Mouse (Mus musculus): ENCODE measurements at regions not wholly inside any gene's neighbourhood (a gene's known extent, or its start where the extent isn't known, plus 50 kb on each side); places are given as distances from the start of the nearest gene placed in this dataset.
"Not testable (repeated sequence)": the region's sequence is repeated elsewhere in the genome, so short reads cannot be mapped to it uniquely, and the experiment has no call there.

GRCm38 (mm10) chr13:3373522-3374220 lies 164.2 kb upstream of the Gdi2 start:
- not testable (repeated sequence) for H3K36me3 ChIP-seq (ENCODE audit: control insufficient read depth, insufficient read depth); H3K4me3 ChIP-seq (ENCODE audit: low read depth, low read length); H3K9ac ChIP-seq (ENCODE audit: low read depth, low read length); ATAC-seq (ENCODE audit: low read depth); H3K4me2 ChIP-seq (ENCODE audit: low read depth, low read length); H3K4me1 ChIP-seq (ENCODE audit: control insufficient read depth, low read depth, low read length); H3K27ac ChIP-seq (ENCODE audit: low read length); H3K9me3 ChIP-seq (replicated peaks; ENCODE audit: control insufficient read depth, low read length); H3K27me3 ChIP-seq (ENCODE audit: control insufficient read depth, insufficient read depth, low read depth, low read length)
- WGBS (ENCODE audit: insufficient replicate concordance), result 31% methylated on average over 3 of the region's 3 CpGs

- Histone ChIP-seq H3K4me3 (ENCODE audit: low read depth, low read length) (no peak overlapping the region), H3K4me1 (ENCODE audit: control insufficient read depth, low read depth, low read length) (no peaks in the 10 kb centered on the region), H3K27ac (ENCODE audit: low read length) (no peak overlapping the region), H3K9ac (ENCODE audit: low read depth, low read length) (no peak overlapping the region), H3K27me3 (ENCODE audit: control insufficient read depth, insufficient read depth, low read depth, low read length) (no peaks in the 10 kb centered on the region), H3K36me3 (ENCODE audit: control insufficient read depth, insufficient read depth) (no peaks in the 10 kb centered on the region), H3K9me3 (replicated peaks; ENCODE audit: control insufficient read depth, low read length) (no peaks in the 10 kb centered on the region), H3K4me2 (ENCODE audit: low read depth, low read length) (no peak overlapping the region)
- ATAC-seq (ENCODE audit: low read depth), result no peak
- WGBS (ENCODE audit: insufficient replicate concordance), result 89% methylated on average over 7 of the region's 7 CpGs
Measured at GRCm38 (mm10) chr13:3374796-3375195, 163.1 kb upstream of the Gdi2 start.

GRCm38 (mm10) chr13:3377801-3378200 lies 160.1 kb upstream of the Gdi2 start:
- not testable (repeated sequence) for ATAC-seq (ENCODE audit: low read depth); H3K27ac ChIP-seq (ENCODE audit: low read length); H3K4me2 ChIP-seq (ENCODE audit: low read depth, low read length); H3K4me3 ChIP-seq (ENCODE audit: low read depth, low read length); H3K9ac ChIP-seq (ENCODE audit: low read depth, low read length); H3K36me3 ChIP-seq (ENCODE audit: control insufficient read depth, insufficient read depth); H3K4me1 ChIP-seq (ENCODE audit: control insufficient read depth, low read depth, low read length); H3K27me3 ChIP-seq (ENCODE audit: control insufficient read depth, insufficient read depth, low read depth, low read length); H3K9me3 ChIP-seq (replicated peaks; ENCODE audit: control insufficient read depth, low read length)
- 26% methylated on average over 3 of the region's 3 CpGs for WGBS (ENCODE audit: insufficient replicate concordance)

- H3K4me2 ChIP-seq (ENCODE audit: low read depth, low read length); H3K4me3 ChIP-seq (ENCODE audit: low read depth, low read length); H3K9ac ChIP-seq (ENCODE audit: low read depth, low read length); H3K9me3 ChIP-seq (replicated peaks; ENCODE audit: control insufficient read depth, low read length); H3K4me1 ChIP-seq (ENCODE audit: control insufficient read depth, low read depth, low read length); H3K27ac ChIP-seq (ENCODE audit: low read length); H3K36me3 ChIP-seq (ENCODE audit: control insufficient read depth, insufficient read depth); ATAC-seq (ENCODE audit: low read depth); H3K27me3 ChIP-seq (ENCODE audit: control insufficient read depth, insufficient read depth, low read depth, low read length): not testable (repeated sequence)
- WGBS (ENCODE audit: insufficient replicate concordance), result 64% methylated on average over 2 of the region's 2 CpGs
Measured at GRCm38 (mm10) chr13:3405783-3406182, 132.1 kb upstream of the Gdi2 start.

- not testable (repeated sequence) for H3K27ac ChIP-seq (ENCODE audit: low read length); H3K4me3 ChIP-seq (ENCODE audit: low read depth, low read length); H3K4me1 ChIP-seq (ENCODE audit: control insufficient read depth, low read depth, low read length); H3K27me3 ChIP-seq (ENCODE audit: control insufficient read depth, insufficient read depth, low read depth, low read length); H3K36me3 ChIP-seq (ENCODE audit: control insufficient read depth, insufficient read depth); H3K4me2 ChIP-seq (ENCODE audit: low read depth, low read length); H3K9me3 ChIP-seq (replicated peaks; ENCODE audit: control insufficient read depth, low read length); H3K9ac ChIP-seq (ENCODE audit: low read depth, low read length)
- peak; percentile 65; the same call in 1 of the 2 replicates for ATAC-seq (ENCODE audit: low read depth)
- WGBS (ENCODE audit: insufficient replicate concordance), result 32% methylated on average over 8 of the region's 8 CpGs
Measured at GRCm38 (mm10) chr13:3406236-3407017, 131.4 kb upstream of the Gdi2 start.

- H3K9ac ChIP-seq (ENCODE audit: low read depth, low read length); H3K27me3 ChIP-seq (ENCODE audit: control insufficient read depth, insufficient read depth, low read depth, low read length); H3K4me2 ChIP-seq (ENCODE audit: low read depth, low read length); H3K4me3 ChIP-seq (ENCODE audit: low read depth, low read length); H3K27ac ChIP-seq (ENCODE audit: low read length); H3K4me1 ChIP-seq (ENCODE audit: control insufficient read depth, low read depth, low read length); H3K9me3 ChIP-seq (replicated peaks; ENCODE audit: control insufficient read depth, low read length); ATAC-seq (ENCODE audit: low read depth); H3K36me3 ChIP-seq (ENCODE audit: control insufficient read depth, insufficient read depth): not testable (repeated sequence)
- 51% methylated on average over 3 of the region's 3 CpGs for WGBS (ENCODE audit: insufficient replicate concordance)
Measured at GRCm38 (mm10) chr13:3410281-3410680, 127.6 kb upstream of the Gdi2 start.

- no peak overlapping the region for H3K4me3 ChIP-seq (ENCODE audit: low read depth, low read length)
- no peaks in the 10 kb centered on the region for H3K4me1 ChIP-seq (ENCODE audit: control insufficient read depth, low read depth, low read length)
- 39% methylated on average over 1 of the region's 1 CpGs for WGBS (ENCODE audit: insufficient replicate concordance)
- no peak overlapping the region for H3K9ac ChIP-seq (ENCODE audit: low read depth, low read length)
- no peak overlapping the region for H3K27ac ChIP-seq (ENCODE audit: low read length)
- no peak for ATAC-seq (ENCODE audit: low read depth)
- H3K4me2 ChIP-seq (ENCODE audit: low read depth, low read length), result no peak overlapping the region
- no peaks in the 10 kb centered on the region for H3K9me3 ChIP-seq (replicated peaks; ENCODE audit: control insufficient read depth, low read length)
- no peaks in the 10 kb centered on the region for H3K36me3 ChIP-seq (ENCODE audit: control insufficient read depth, insufficient read depth)
- no peaks in the 10 kb centered on the region for H3K27me3 ChIP-seq (ENCODE audit: control insufficient read depth, insufficient read depth, low read depth, low read length)
Measured at GRCm38 (mm10) chr13:3417026-3417425, 120.8 kb upstream of the Gdi2 start.

GRCm38 (mm10) chr13:3455374-3455773 lies 82.5 kb upstream of the Gdi2 start:
- WGBS (ENCODE audit: insufficient replicate concordance), result 63% methylated on average over 6 of the region's 6 CpGs
- not testable (repeated sequence) for H3K4me3 ChIP-seq (ENCODE audit: low read depth, low read length); H3K4me2 ChIP-seq (ENCODE audit: low read depth, low read length); H3K27ac ChIP-seq (ENCODE audit: low read length); H3K27me3 ChIP-seq (ENCODE audit: control insufficient read depth, insufficient read depth, low read depth, low read length); H3K36me3 ChIP-seq (ENCODE audit: control insufficient read depth, insufficient read depth); H3K9me3 ChIP-seq (replicated peaks; ENCODE audit: control insufficient read depth, low read length); ATAC-seq (ENCODE audit: low read depth); H3K4me1 ChIP-seq (ENCODE audit: control insufficient read depth, low read depth, low read length); H3K9ac ChIP-seq (ENCODE audit: low read depth, low read length)

- no peak overlapping the region for H3K4me2 ChIP-seq (ENCODE audit: low read depth, low read length)
- H3K36me3 ChIP-seq (ENCODE audit: control insufficient read depth, insufficient read depth), result no peaks in the 10 kb centered on the region
- no peaks in the 10 kb centered on the region; the same call in 1 of the 2 replicates for H3K4me1 ChIP-seq (ENCODE audit: control insufficient read depth, low read depth, low read length)
- no peak overlapping the region for H3K27ac ChIP-seq (ENCODE audit: low read length)
- no peaks in the 10 kb centered on the region for H3K27me3 ChIP-seq (ENCODE audit: control insufficient read depth, insufficient read depth, low read depth, low read length)
- no peak overlapping the region for H3K9ac ChIP-seq (ENCODE audit: low read depth, low read length)
- ATAC-seq (ENCODE audit: low read depth), result no peak
- no peaks in the 10 kb centered on the region for H3K9me3 ChIP-seq (replicated peaks; ENCODE audit: control insufficient read depth, low read length)
- H3K4me3 ChIP-seq (ENCODE audit: low read depth, low read length), result no peak overlapping the region
Measured at GRCm38 (mm10) chr13:3476884-3477283, 61.0 kb upstream of the Gdi2 start.
